Mouse (Mus musculus) olfactory bulb, adult 2 months (tissue): Measurements from ENCODE around the gene Efnb2. TPM values are rescaled to one million over a fixed set of nuclear protein-coding genes. Genes with fewer than 3 reads are reported as not detected.

Experiments
- H3K27ac ChIP-seq: fragments of 200-500 bp; 2 replicates; pipeline ENCODE4 v1.5.1; 2012; ENCODE audit warnings: low read depth, low read length; ENCODE audit not compliant: insufficient read depth
- H3K4me1 ChIP-seq: fragments of 200-500 bp; 2 replicates; pipeline ENCODE4 v1.6.1; 2012; ENCODE audit warnings: low read length; ENCODE audit not compliant: control insufficient read depth, insufficient read depth
- H3K4me3 ChIP-seq: fragments of 200-500 bp; 2 replicates; pipeline ENCODE4 v1.5.1; 2012; ENCODE audit warnings: mild to moderate bottlenecking, low read depth, low read length, moderate library complexity; ENCODE audit not compliant: insufficient read depth
- CTCF ChIP-seq: fragments of 200-500 bp; IDR thresholded peaks from 2 replicates; pipeline ENCODE4 v1.5.1; 2012; ENCODE audit warnings: low read depth, mild to moderate bottlenecking, low read length, moderate library complexity; ENCODE audit not compliant: insufficient read depth
- POLR2A ChIP-seq: fragments of 200-500 bp; IDR thresholded peaks from 2 replicates; pipeline ENCODE4 v1.6.1; 2012; ENCODE audit warnings: mild to moderate bottlenecking, low read depth, low read length, moderate library complexity; ENCODE audit not compliant: insufficient read depth
- WGBS: fragments of 180-500 bp; shearing (Covaris S2); methylation state at CpG from one replicate; pipeline ENCODE4 v1.1.7; 2018; 5-methylcytosine and 5-hydroxymethylcytosine counted together
- polyA plus RNA-seq: library from polyadenylated mRNA; stranded (reverse); fragments of >200 nt; gene quantifications from 2 replicates; pipeline ENCODE4 v1.2.4, GENCODE M21; 2012; ENCODE audit warnings: low replicate concordance; ENCODE audit not compliant: missing spikeins, insufficient read depth, insufficient read length

Gene Efnb2
- polyA plus RNA-seq, 1 experiment: not detected

DNA sequence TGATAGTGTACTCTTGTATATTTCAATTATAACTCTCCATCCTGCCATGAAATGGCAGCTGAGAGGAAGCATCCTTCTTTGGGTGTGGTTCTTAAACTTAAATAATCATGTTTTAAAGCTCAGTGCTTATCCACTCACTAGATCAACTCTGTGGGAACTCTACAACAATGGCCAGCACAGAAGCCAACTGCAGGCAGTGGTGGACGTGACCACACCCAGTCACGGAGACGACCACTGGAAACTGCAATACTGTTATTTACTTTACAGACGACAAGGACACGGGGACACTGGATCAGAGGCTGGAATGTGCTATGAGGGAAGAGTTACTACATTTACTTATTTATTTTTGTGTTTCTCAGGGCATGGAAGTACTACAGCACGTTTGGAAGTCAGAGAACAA lies 57.2 kb downstream of the Efnb2 start:
- no peak overlapping the region for H3K27ac ChIP-seq
- TF ChIP-seq CTCF (no peak), POLR2A (no peak)
- 83% methylated on average over 6 of the region's 6 CpGs for WGBS
- H3K4me3 ChIP-seq: no peak overlapping the region
- H3K4me1 ChIP-seq: peaks cover 7% of the 10 kb centered on the region; the same call in 1 of the 2 replicates

DNA sequence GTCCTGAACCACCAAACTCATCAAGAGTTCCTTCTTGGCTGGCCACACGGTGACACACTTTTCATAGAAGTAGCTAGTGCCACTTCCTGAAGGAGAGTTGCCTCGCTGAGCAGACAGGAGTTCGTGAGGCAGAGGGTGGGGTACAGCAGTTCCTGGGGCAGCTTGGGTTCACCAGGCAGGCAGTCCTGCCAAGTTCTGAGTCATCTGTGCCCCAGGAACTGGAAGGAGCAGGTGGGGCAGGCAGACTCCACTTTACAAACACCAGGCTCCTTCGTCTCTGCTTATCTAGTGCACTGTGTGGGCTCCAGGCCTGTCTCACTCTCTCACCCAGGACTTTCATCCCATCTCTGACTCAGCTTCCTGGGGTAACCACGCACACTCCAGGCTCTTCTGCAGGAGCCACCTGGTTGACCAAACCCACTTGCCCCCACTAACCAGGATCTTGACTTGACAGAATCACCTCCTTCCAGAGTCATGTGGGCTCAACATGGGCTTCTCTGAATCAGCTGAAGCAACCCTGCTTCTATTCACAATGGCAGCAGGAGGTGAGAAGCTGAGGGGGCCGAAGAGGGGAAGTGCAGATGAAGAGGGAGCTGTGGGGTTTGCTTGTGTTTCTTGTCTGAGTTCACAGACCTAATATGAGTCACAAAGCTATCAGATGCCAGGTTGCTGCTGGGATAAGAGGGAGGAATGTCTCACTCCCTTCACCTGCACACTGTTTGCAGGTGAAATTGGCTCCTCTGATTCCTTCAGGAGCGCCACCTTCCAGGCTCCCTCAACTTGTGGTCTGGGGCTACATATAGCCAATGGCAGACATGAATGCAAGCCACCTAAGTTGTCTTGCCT lies 58.2 kb downstream of the Efnb2 start:
- Histone ChIP-seq H3K27ac (no peak overlapping the region), H3K4me3 (no peak overlapping the region), H3K4me1 (peaks cover 7% of the 10 kb centered on the region; the same call in 1 of the 2 replicates)
- 70% methylated on average over 7 of the region's 7 CpGs for WGBS
- TF ChIP-seq POLR2A: no peak
- no peak for TF ChIP-seq CTCF

DNA sequence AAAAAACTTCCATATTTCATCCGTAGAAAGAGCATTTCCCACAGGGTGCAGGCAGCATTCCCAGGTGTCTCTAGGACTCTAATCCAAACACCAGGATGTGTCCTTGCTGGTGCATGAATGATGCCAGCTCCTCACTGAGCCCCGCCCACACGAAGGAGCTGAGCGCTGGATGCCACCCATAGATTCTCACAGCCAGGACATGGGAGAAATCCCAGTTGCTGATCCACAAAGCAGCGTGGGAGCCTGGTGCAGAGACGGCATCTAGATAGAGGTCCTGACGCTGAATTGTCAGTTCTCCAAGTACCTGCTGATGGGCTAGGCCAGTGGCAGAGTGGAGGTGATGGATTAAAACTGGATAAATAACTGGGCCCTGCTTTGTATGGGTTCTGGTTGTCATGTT lies 61.1 kb downstream of the Efnb2 start:
- Histone ChIP-seq H3K4me1 (peaks cover 7% of the 10 kb centered on the region; the same call in 1 of the 2 replicates), H3K4me3 (no peak overlapping the region), H3K27ac (no peak overlapping the region)
- WGBS: 91% methylated on average over 7 of the region's 7 CpGs
- TF ChIP-seq CTCF: no peak
- TF ChIP-seq POLR2A: no peak

DNA sequence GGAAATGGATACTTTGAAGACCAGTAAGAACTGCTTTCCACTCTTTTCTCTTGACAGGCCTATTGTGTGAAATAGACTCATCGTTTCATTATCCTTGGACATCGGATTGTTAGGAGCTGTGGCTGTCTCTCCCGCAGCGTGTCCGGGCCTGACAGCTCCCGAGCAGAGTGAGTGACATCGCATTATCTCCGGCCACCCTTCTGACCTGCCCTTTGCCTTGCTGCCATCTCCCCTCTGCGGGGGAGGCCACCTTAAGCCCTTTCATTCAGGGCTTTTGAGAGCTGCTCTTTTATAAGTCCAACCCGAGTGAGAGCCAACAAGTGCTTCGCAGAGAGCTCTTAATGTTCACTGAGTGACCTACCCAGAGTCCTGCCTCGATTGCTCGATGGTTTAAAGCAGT lies 63.6 kb downstream of the Efnb2 start:
- WGBS: 56% methylated on average over 13 of the region's 13 CpGs
- H3K27ac ChIP-seq: no peak overlapping the region
- no peak overlapping the region for H3K4me3 ChIP-seq
- TF ChIP-seq POLR2A (no peak), CTCF (no peak)
- H3K4me1 ChIP-seq: no peaks in the 10 kb centered on the region

DNA sequence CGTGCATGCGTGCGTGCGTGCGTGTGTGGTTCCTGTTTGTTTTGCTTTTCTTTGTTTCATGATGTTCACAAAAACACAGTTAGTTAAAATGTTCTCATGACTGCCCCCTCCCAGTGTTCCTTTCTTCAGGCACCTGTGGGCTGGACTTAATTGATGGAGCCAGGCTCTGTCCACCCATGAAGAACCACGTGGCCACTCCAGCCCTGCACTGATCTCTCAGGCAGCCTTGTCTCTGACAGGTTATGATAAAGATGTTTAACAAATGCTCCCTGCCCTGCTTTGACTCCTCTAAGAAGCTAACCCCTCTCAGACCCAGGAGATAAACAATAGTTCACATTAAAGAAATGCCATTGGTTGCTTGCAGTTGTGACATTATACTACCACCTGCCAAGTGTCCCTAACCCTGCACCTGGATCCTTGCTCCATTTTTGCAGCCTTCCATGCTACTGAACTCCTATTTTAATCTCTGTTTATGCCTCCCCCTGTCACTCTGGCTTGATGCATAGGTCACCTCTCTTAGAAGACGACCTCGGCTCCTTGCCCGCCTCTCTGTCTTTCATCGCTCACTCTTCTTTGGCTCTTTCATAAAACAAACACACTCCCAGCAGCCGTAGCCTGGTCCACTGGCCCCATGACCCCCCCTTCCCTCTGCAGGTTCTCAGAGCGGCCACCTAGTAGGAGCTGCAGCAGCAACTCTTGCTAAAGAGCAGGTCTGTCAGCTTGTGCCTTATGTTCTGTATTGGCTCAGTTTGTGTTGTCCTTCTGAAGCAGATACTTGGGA lies 65.0 kb downstream of the Efnb2 start:
- Histone ChIP-seq H3K4me3 (no peak overlapping the region), H3K4me1 (no peaks in the 10 kb centered on the region), H3K27ac (no peak overlapping the region)
- WGBS: 78% methylated on average over 12 of the region's 12 CpGs
- TF ChIP-seq CTCF (no peak), POLR2A (no peak)

DNA sequence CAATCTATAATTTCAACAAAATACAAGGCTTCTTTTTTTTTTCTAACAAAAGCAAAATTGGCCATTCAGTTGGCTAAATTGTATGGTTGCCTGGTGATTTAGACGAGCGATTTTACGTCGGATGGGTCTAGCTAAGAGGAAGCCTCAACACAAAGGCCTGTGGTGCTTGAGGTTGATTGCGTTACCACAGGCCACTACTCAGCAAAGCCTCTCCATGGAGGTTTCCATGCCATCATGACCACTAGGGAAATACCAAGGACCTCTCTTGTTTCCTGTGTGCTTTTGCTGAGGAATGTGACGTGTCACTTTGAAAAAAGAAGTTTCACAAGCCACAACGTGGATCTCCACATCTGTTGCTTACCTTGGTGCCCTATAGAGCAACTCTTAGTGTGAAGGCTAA lies 67.2 kb downstream of the Efnb2 start:
- WGBS: 92% methylated on average over 7 of the region's 7 CpGs
- Histone ChIP-seq H3K27ac (no peak overlapping the region), H3K4me1 (no peaks in the 10 kb centered on the region), H3K4me3 (no peak overlapping the region)
- TF ChIP-seq POLR2A (no peak), CTCF (no peak)

GRCm38 (mm10) chr8:8593371-8593770 lies 67.7 kb downstream of the Efnb2 start:
- 92% methylated on average over 6 of the region's 6 CpGs for WGBS
- Histone ChIP-seq H3K4me1 (no peaks in the 10 kb centered on the region), H3K4me3 (no peak overlapping the region), H3K27ac (no peak overlapping the region)
- TF ChIP-seq POLR2A: no peak
- TF ChIP-seq CTCF: no peak

- H3K4me1 ChIP-seq: no peaks in the 10 kb centered on the region
- TF ChIP-seq POLR2A (no peak), CTCF (no peak)
- no peak overlapping the region for H3K4me3 ChIP-seq
- 95% methylated on average over 3 of the region's 3 CpGs for WGBS
- H3K27ac ChIP-seq: no peak overlapping the region
Measured at GRCm38 (mm10) chr8:8592331-8592730, 68.7 kb downstream of the Efnb2 start.

DNA sequence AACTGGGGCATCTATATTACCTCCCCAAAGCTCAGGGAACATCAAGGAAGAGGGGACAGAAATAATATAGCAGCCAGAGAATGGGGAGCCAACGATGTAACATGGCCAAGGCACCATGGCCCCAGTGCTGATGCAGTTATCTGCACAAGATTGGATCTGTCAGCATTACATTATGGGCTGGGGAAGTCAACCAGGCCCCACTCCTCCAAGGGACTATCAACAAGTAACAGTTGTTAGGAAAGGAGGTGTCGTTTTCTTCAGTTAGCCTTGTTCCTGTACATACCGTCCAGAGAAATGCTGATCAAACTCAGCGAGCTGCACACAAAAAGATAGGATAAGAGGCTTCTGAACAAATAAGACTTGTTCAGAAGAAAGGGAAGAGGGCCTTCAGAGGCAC lies 77.1 kb downstream of the Efnb2 start:
- no peaks in the 10 kb centered on the region for H3K4me1 ChIP-seq
- H3K4me3 ChIP-seq: no peak overlapping the region
- WGBS: 90% methylated on average over 4 of the region's 4 CpGs
- TF ChIP-seq POLR2A: no peak
- no peak for TF ChIP-seq CTCF
- H3K27ac ChIP-seq: no peak overlapping the region
